Mouse (Mus musculus) megakaryocyte, embryonic 14.5 days (primary cell): ENCODE measurements around the gene Tmprss5.

Experiments
- FLI1 ChIP-seq: IDR thresholded peaks from 2 replicates; pipeline ENCODE4 v1.6.1; 2012; ENCODE audit warnings: low read length, inconsistent platforms, mixed read lengths
- GATA1 ChIP-seq: IDR thresholded peaks from 3 replicates; pipeline ENCODE4 v1.6.1; 2012; ENCODE audit warnings: mixed read lengths, low read length, inconsistent platforms, borderline replicate concordance

- no peak for TF ChIP-seq GATA1
- no peak for TF ChIP-seq FLI1
These were observed 17.8 kb downstream of the Tmprss5 start for GRCm38 (mm10) chr9:49098871-49099270.
